Mouse (Mus musculus) brain, embryonic 14.5 days (tissue): ENCODE measurements around the gene Tnfsf9.

Experiments
- CTCF ChIP-seq: fragments of 200-500 bp; IDR thresholded peaks from 2 replicates; pipeline ENCODE4 v1.5.1; 2012; ENCODE audit warnings: inconsistent platforms, mild to moderate bottlenecking, moderate library complexity, borderline replicate concordance; ENCODE audit not compliant: insufficient read depth, insufficient read length; ENCODE audit errors: extremely low read depth
- POLR2A ChIP-seq: fragments of 200-500 bp; IDR thresholded peaks from 2 replicates; pipeline ENCODE4 v1.6.1; 2012; ENCODE audit warnings: mild to moderate bottlenecking, inconsistent platforms, borderline replicate concordance; ENCODE audit not compliant: poor library complexity, insufficient read depth, insufficient read length, severe bottlenecking; ENCODE audit errors: extremely low read depth

DNA sequence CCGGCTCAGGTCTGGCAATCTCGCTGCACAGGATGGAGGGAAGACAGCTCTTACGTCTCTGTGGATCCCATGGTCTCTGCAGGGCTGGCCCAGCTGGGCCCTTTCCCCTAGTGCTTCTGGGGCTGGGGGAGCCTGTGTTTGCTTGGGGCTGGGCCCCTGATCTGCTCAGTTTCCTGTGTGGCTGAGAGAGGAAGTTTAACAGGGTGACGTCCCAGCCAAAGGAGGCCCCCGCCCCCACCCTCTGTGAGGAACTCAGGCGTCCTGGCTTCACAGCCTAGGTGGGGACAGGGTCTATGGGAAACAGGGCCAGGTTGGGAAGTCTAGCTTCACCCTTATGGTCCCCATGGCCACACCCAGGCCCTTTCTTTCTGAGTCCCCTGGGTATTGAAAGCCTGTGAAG lies 26.8 kb upstream of the Tnfsf9 start, which contains the start of gene Dennd1c:
- TF ChIP-seq CTCF (no peak), POLR2A (no peak)
